Mouse (Mus musculus) midbrain, embryonic 14.5 days (tissue): Measurements from ENCODE around the gene Cul9. TPM values are rescaled to one million over a fixed set of nuclear protein-coding genes. Genes with fewer than 3 reads are reported as not detected.

Experiments
- ATAC-seq: fragments of 200-750 bp; cut with Nextera tagmentation; 2 replicates; pipeline ENCODE4 v1.8.0; 2017; ENCODE audit warnings: moderate number of reproducible peaks, moderate library complexity; ENCODE audit not compliant: low FRiP score, low TSS enrichment
- DNase-seq: peaks from one replicate; pipeline ENCODE4 v3.0.0-alpha.2; 2015
- H3K27ac ChIP-seq: fragments of 300-500 bp; sonication (generic); replicated peaks from 2 replicates; pipeline ENCODE4 v1.5.1; 2014; ENCODE audit warnings: mild to moderate bottlenecking, low read depth, low read length, moderate library complexity
- H3K27me3 ChIP-seq: fragments of 300-500 bp; sonication (generic); 2 replicates; pipeline ENCODE4 v1.6.1; 2014; ENCODE audit warnings: low read length, control low read depth, mixed read lengths; ENCODE audit not compliant: control insufficient read depth, insufficient read depth
- H3K36me3 ChIP-seq: fragments of 300-500 bp; sonication (generic); 2 replicates; pipeline ENCODE4 v1.6.1; 2014; ENCODE audit warnings: low read length, control low read depth; ENCODE audit not compliant: control insufficient read depth, insufficient read depth
- H3K4me1 ChIP-seq: fragments of 300-500 bp; sonication (generic); 2 replicates; pipeline ENCODE4 v1.6.1; 2014; ENCODE audit warnings: mild to moderate bottlenecking, antibody characterized with exemption, low read length, control low read depth; ENCODE audit not compliant: control insufficient read depth, insufficient read depth
- H3K4me2 ChIP-seq: fragments of 300-500 bp; sonication (generic); 2 replicates; pipeline ENCODE4 v1.6.1; 2014; ENCODE audit warnings: mild to moderate bottlenecking, low read length, moderate library complexity
- H3K4me3 ChIP-seq: fragments of 300-500 bp; sonication (generic); replicated peaks from 2 replicates; pipeline ENCODE4 v1.5.1; 2014; ENCODE audit warnings: low read depth, low read length
- H3K9ac ChIP-seq: fragments of 300-500 bp; sonication (generic); replicated peaks from 2 replicates; pipeline ENCODE4 v1.6.1; 2014; ENCODE audit warnings: mild to moderate bottlenecking, low read length, moderate library complexity
- H3K9me3 ChIP-seq: fragments of 300-500 bp; sonication (generic); 2 replicates; pipeline ENCODE4 v1.6.1; 2016; ENCODE audit warnings: low read length, control low read depth, mixed read lengths; ENCODE audit not compliant: control insufficient read depth
- WGBS: fragments of 180-500 bp; shearing (Covaris S2); extraction: QIAGEN DNeasy Blood & Tissue Kit; methylation state at CpG from one replicate; pipeline ENCODE4 v1.1.7; 2014; 5-methylcytosine and 5-hydroxymethylcytosine counted together
- polyA plus RNA-seq: library from polyadenylated mRNA; unstranded; fragments of >200 nt; fragmentation: Nextera tagmentation; extraction: Ambion mirVana; gene quantifications from 2 replicates; pipeline ENCODE4 v1.2.1, GENCODE M21; 2014

Gene Cul9
- polyA plus RNA-seq, 1 experiment from 2014 or later: 13.6 TPM

GRCm38 (mm10) chr17:46486995-46487394 is 59.2 kb downstream of the Cul9 start:
- Histone ChIP-seq H3K27ac (peak overlapping the region; percentile 72), H3K4me2 (peak overlapping the region; percentile 81), H3K9ac (peak overlapping the region; percentile 97), H3K4me1 (peaks cover 39% of the 10 kb centered on the region), H3K36me3 (0 out of 2 replicates have a peak, but pooled peaks cover 8% of the 10 kb centered on the region), H3K4me3 (peak overlapping the region; percentile 80), H3K27me3 (peaks cover 7% of the 10 kb centered on the region; the same call in 1 of the 2 replicates), H3K9me3 (no peaks in the 10 kb centered on the region)
- ATAC-seq (peak; percentile 53), DNase-seq (peak; percentile 49)
- under 1% methylated on average over 11 of the region's 22 CpGs for WGBS

DNA sequence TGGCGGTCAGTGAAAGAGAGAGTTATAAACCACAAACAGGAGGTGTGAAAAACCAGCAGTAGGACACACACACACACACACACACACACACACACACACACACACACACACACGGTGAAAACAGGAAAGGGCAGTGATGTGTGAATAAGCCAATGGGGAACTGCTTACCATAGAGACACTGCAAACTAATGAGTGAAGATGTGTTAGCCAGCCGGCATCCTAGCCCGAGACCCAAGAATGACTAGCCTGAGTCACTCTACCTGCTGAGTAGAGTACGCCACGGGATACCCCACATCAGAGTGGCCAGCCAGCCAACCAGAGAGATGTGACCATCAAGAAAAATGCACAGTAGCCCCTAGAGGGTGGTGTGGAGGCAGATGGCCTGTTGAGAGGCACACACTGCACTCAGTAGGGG is 61.7 kb downstream of the Cul9 start:
- DNase-seq: no peak
- no peak for ATAC-seq
- Histone ChIP-seq H3K4me2 (peak overlapping the region; percentile 67), H3K4me1 (peaks cover 39% of the 10 kb centered on the region), H3K9ac (peak overlapping the region; percentile 50; the same call in 1 of the 2 replicates), H3K4me3 (peak overlapping the region; percentile 32), H3K27me3 (peaks cover 7% of the 10 kb centered on the region; the same call in 1 of the 2 replicates), H3K27ac (peak overlapping the region; percentile 37; the same call in 1 of the 2 replicates), H3K36me3 (peaks cover 26% of the 10 kb centered on the region), H3K9me3 (no peaks in the 10 kb centered on the region)
- WGBS: 7% methylated on average over 6 of the region's 6 CpGs

- Histone ChIP-seq H3K4me3 (peak overlapping the region; percentile 32), H3K4me2 (peak overlapping the region; percentile 67), H3K27ac (peak overlapping the region; percentile 37; the same call in 1 of the 2 replicates), H3K36me3 (peaks cover 30% of the 10 kb centered on the region), H3K27me3 (peaks cover 7% of the 10 kb centered on the region; the same call in 1 of the 2 replicates), H3K4me1 (peaks cover 39% of the 10 kb centered on the region), H3K9ac (peak overlapping the region; percentile 50), H3K9me3 (no peaks in the 10 kb centered on the region)
- ATAC-seq: no peak
- peak; percentile 40 for DNase-seq
- 3% methylated on average over 13 of the region's 13 CpGs for WGBS
These were observed 62.2 kb downstream of the Cul9 start for GRCm38 (mm10) chr17:46484021-46484431.

DNA sequence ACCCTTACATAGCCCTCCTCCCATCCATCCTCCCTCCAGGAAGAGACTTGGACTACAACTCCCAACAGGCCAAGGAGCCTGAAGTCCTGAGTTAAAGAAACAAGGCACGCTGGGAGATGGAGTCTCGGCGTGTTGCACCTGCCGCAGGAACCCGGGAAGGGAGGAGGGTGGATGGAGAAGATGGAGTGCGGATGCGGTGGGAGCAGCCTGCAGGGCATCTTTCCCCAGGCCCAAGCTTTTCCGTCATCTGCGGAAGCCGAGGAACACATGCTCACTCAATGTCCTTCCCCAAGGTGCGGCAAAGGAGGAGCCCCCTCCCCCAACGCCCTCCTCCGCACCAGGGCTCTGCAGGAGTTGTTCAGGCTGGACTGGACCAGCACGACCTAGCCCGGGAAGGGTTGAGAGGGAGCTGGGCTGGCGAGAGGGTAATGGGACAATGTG is 62.6 kb downstream of the Cul9 start:
- Histone ChIP-seq H3K9ac (peak overlapping the region; percentile 50), H3K27ac (peak overlapping the region; percentile 37; the same call in 1 of the 2 replicates), H3K36me3 (peaks cover 35% of the 10 kb centered on the region), H3K4me3 (peak overlapping the region; percentile 32), H3K4me1 (peaks cover 39% of the 10 kb centered on the region), H3K9me3 (no peaks in the 10 kb centered on the region), H3K4me2 (peak overlapping the region; percentile 67), H3K27me3 (peaks cover 4% of the 10 kb centered on the region; the same call in 1 of the 2 replicates)
- ATAC-seq (peak; percentile 25; the same call in 1 of the 2 replicates), DNase-seq (peak; percentile 81)
- 4% methylated on average over 16 of the region's 16 CpGs for WGBS

DNA sequence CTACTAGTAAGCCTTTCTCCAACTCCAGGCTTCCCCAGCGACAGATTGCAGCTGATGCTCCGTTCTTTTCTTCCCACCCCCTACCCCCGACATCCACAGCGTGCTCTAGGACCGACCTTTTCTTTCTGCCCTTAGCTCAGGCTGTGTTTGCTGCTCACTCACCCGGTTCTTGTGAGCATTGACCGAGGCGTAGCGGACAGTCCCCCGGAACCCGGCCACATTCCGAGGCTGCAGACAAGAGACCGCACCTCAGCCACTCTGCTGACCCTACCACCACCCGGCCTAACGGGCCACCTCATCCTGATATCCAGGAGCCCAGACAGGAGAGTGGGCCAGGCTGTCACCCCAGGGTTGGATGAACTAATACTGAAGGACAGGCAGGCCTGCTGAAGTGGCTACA is 68.9 kb downstream of the Cul9 start:
- H3K4me2 ChIP-seq: no peak overlapping the region
- no peaks in the 10 kb centered on the region for H3K27me3 ChIP-seq
- H3K36me3 ChIP-seq: peaks cover 85% of the 10 kb centered on the region
- H3K9me3 ChIP-seq: no peaks in the 10 kb centered on the region
- H3K4me3 ChIP-seq: no peak overlapping the region
- DNase-seq: no peak
- WGBS: 78% methylated on average over 15 of the region's 15 CpGs
- H3K4me1 ChIP-seq: no peaks in the 10 kb centered on the region
- H3K27ac ChIP-seq: no peak overlapping the region
- no peak overlapping the region for H3K9ac ChIP-seq
- ATAC-seq: no peak

DNA sequence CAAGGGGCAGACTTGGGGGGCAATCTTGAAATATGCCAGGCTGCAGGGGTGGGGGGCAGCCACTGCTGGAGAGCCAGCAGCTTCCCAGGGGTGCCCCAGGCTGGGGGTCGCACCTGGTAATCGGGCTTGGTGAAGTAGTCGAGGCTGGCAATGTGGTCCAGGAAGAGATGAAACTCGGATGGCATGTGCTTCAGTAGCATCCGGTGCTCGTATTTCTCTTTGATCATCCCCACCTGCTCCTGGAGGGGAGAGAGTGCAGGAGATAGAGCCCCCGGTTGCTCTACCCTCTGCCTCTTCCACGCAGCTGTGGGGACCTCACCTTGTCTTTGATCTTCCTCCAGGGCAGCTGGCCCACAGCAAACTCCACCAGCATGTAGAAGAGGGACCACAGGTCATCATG is 69.6 kb downstream of the Cul9 start:
- WGBS: 91% methylated on average over 8 of the region's 8 CpGs
- Histone ChIP-seq H3K36me3 (peaks cover 92% of the 10 kb centered on the region), H3K9me3 (no peaks in the 10 kb centered on the region), H3K27me3 (no peaks in the 10 kb centered on the region), H3K4me3 (no peak overlapping the region), H3K9ac (no peak overlapping the region), H3K27ac (no peak overlapping the region), H3K4me2 (no peak overlapping the region), H3K4me1 (no peaks in the 10 kb centered on the region)
- DNase-seq (no peak), ATAC-seq (no peak)

GRCm38 (mm10) chr17:46467830-46468229 is 78.4 kb downstream of the Cul9 start:
- no peaks in the 10 kb centered on the region for H3K9me3 ChIP-seq
- H3K27ac ChIP-seq: no peak overlapping the region
- 66% methylated on average over 9 of the region's 9 CpGs for WGBS
- H3K4me1 ChIP-seq: no peaks in the 10 kb centered on the region; the same call in 1 of the 2 replicates
- no peaks in the 10 kb centered on the region for H3K27me3 ChIP-seq
- peaks cover 94% of the 10 kb centered on the region for H3K36me3 ChIP-seq
- no peak overlapping the region for H3K4me3 ChIP-seq
- no peak overlapping the region for H3K4me2 ChIP-seq
- no peak overlapping the region for H3K9ac ChIP-seq
- ATAC-seq (no peak), DNase-seq (no peak)

DNA sequence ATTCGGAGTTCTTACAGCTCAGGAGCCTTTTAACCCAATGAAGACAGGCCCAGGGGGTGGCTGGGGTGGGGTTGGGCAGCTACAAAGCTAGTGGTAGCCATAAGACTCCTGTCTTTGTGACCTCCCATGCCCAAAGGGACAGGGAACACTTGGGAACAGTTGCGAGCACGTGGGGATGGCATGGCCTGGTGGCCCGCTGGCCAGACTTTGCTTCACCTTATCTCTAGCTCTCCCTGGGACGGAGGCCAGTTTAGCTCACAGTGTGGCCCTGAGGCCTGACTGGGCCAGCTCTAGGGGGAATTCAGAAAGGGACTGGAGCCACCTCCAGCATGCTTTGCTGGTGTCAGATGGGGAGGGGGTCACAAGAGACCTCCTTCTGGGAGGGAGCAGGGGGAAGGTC is 84.0 kb downstream of the Cul9 start:
- ATAC-seq (no peak), DNase-seq (no peak)
- Histone ChIP-seq H3K36me3 (peaks cover 73% of the 10 kb centered on the region), H3K4me1 (no peaks in the 10 kb centered on the region; the same call in 1 of the 2 replicates), H3K9ac (no peak overlapping the region), H3K4me2 (no peak overlapping the region), H3K27me3 (no peaks in the 10 kb centered on the region), H3K27ac (no peak overlapping the region), H3K4me3 (no peak overlapping the region), H3K9me3 (no peaks in the 10 kb centered on the region)
- 84% methylated on average over 5 of the region's 5 CpGs for WGBS

DNA sequence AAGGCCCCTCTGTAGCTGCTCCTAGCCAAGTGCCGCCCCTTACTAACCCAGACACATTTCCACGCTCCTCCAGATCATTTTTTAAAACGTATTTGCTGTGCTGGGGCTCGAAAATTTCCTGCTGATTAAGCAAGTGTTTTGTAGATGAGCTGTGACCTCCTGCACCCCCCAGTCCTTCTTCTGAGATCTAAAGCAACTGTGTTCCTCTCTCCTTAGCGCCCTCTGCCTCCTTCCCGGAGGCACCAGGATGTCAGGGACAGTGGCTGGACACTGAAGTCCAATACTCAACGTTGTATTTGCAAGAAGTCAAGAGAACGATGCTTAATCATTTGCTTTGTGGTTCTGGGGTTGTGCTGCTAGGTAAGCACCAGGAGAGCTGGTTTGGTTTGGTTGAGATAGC is 84.8 kb downstream of the Cul9 start:
- Histone ChIP-seq H3K4me2 (no peak overlapping the region), H3K36me3 (peaks cover 65% of the 10 kb centered on the region), H3K9ac (no peak overlapping the region; the same call in 1 of the 2 replicates), H3K4me1 (peaks cover under 1% of the 10 kb centered on the region), H3K9me3 (no peaks in the 10 kb centered on the region), H3K27me3 (no peaks in the 10 kb centered on the region), H3K4me3 (no peak overlapping the region), H3K27ac (no peak overlapping the region)
- ATAC-seq (no peak), DNase-seq (peak; percentile 24)
- WGBS: 21% methylated on average over 8 of the region's 8 CpGs
